9 mouse cellular contexts compared by ENCODE assay signal in genomic region chr13:99458658-99459386, GRCm38 (mm10). TPM values are rescaled to one million over a fixed set of nuclear protein-coding genes. Genes with fewer than 3 reads are reported as not detected.
DNase-seq lines count a peak whose midpoint lies in the region; ATAC-seq and TF ChIP-seq lines count a peak whose summit lies in the region.
"Had no signal": no experiment of that assay in that cellular context is flagged by ENCODE, and none has a peak within 500 bp of the region (broad histone marks: within the 10 kb centered on the region; RNA-seq: fewer than 3 reads in every experiment).

No protein-coding gene starts in this region.

- no peak overlapping the region for H3K9ac ChIP-seq in hindbrain, embryonic 14.5 days
- H3K9ac ChIP-seq in stomach, embryonic 15.5 days, result no peak overlapping the region
- no peak overlapping the region for H3K9ac ChIP-seq in liver, embryonic 12.5 days

- intact Hi-C loops in gastrocnemius, adult 2 months (cut with DNase I), result no loop called here
- intact Hi-C loops in gastrocnemius, postnatal 36 days (cut with DNase I), result no loop called here

- H3K9me3 ChIP-seq in hindbrain, embryonic 14.5 days (ENCODE audit: control insufficient read depth, low read length), result no peaks in the 10 kb centered on the region
- H3K9me3 ChIP-seq in stomach, embryonic 15.5 days, result no peaks in the 10 kb centered on the region
- H3K9me3 ChIP-seq in liver, embryonic 12.5 days (replicated peaks), result no peaks in the 10 kb centered on the region

- peak overlapping the region; percentile 77 for H3K27ac ChIP-seq in gastrocnemius, adult 2 months
- peak overlapping the region; percentile 78 for H3K27ac ChIP-seq in hindbrain, embryonic 14.5 days
- H3K27ac ChIP-seq in stomach, embryonic 15.5 days, result peak overlapping the region; percentile 16; the same call in 1 of the 2 replicates
- no peak overlapping the region for H3K27ac ChIP-seq in liver, embryonic 12.5 days

- H3K4me1 ChIP-seq in hindbrain, embryonic 14.5 days (replicated peaks; ENCODE audit: control insufficient read depth, insufficient read depth, low read length), result peaks cover 28% of the 10 kb centered on the region
- no peaks in the 10 kb centered on the region for H3K4me1 ChIP-seq in stomach, embryonic 15.5 days
- no peaks in the 10 kb centered on the region for H3K4me1 ChIP-seq in liver, embryonic 12.5 days

- H3K27me3 ChIP-seq in hindbrain, embryonic 14.5 days (ENCODE audit: control insufficient read depth, insufficient read depth, low read length), result no peaks in the 10 kb centered on the region
- no peaks in the 10 kb centered on the region for H3K27me3 ChIP-seq in stomach, embryonic 15.5 days (replicated peaks)
- no peaks in the 10 kb centered on the region for H3K27me3 ChIP-seq in liver, embryonic 12.5 days (replicated peaks)
- H3K27me3 ChIP-seq: CH12.LX had no signal

- no peak for TF ChIP-seq CTCF in gastrocnemius, adult 2 months (IDR thresholded peaks at IDR 0.05)

- H3K4me2 ChIP-seq in hindbrain, embryonic 14.5 days (replicated peaks), result no peak overlapping the region
- H3K4me2 ChIP-seq in stomach, embryonic 15.5 days, result no peak overlapping the region
- no peak overlapping the region for H3K4me2 ChIP-seq in liver, embryonic 12.5 days

- H3K4me3 ChIP-seq in gastrocnemius, adult 2 months, result no peak overlapping the region
- H3K4me3 ChIP-seq in hindbrain, embryonic 14.5 days (replicated peaks; ENCODE audit: low read length), result no peak overlapping the region
- no peak overlapping the region for H3K4me3 ChIP-seq in stomach, embryonic 15.5 days (replicated peaks)
- no peak overlapping the region for H3K4me3 ChIP-seq in liver, embryonic 12.5 days

- WGBS in hindbrain, embryonic 14.5 days, result 60% methylated on average over 12 of the region's 12 CpGs
- WGBS in stomach, embryonic 15.5 days, result 69% methylated on average over 12 of the region's 12 CpGs
- WGBS in liver, embryonic 12.5 days (ENCODE audit: insufficient replicate concordance), result 74% methylated on average over 12 of the region's 12 CpGs

- peak; percentile 55 for DNase-seq in gastrocnemius, adult 2 months
- DNase-seq in gastrocnemius, postnatal 36 days, result no peak
- peak; percentile 42 for DNase-seq in ovary, postnatal 36 days (ENCODE audit: low spot score)
- DNase-seq in ovary, postnatal 14 days (ENCODE audit: low spot score), result no peak
- DNase-seq in hindbrain, embryonic 14.5 days (ENCODE audit: low spot score), result peak; percentile 81
- DNase-seq in c-Kit-positive CD71-positive TER-119-positive erythroid progenitor cells, embryonic 14.5 days (ENCODE audit: low spot score), result no peak

- peaks cover 43% of the 10 kb centered on the region for H3K36me3 ChIP-seq in hindbrain, embryonic 14.5 days (replicated peaks; ENCODE audit: control insufficient read depth, insufficient read depth)
- no peaks in the 10 kb centered on the region for H3K36me3 ChIP-seq in stomach, embryonic 15.5 days
- no peaks in the 10 kb centered on the region for H3K36me3 ChIP-seq in liver, embryonic 12.5 days

- ATAC-seq in hindbrain, embryonic 14.5 days (ENCODE audit: low FRiP score), result peak; percentile 89
- no peak for ATAC-seq in stomach, embryonic 15.5 days (ENCODE audit: insufficient read depth, low FRiP score, low read depth)
- ATAC-seq in liver, embryonic 12.5 days, result no peak

RNA-seq across cellular contexts. Expression of gene Map1b, which starts 57.5 kb away (rescaled TPM):
- 10 to 100 TPM in 1 of 2 experiments, 1 to 10 TPM in 1; 7.7 to 13.8 TPM for total RNA-seq in gastrocnemius, adult 2 months (2021)
- 1 to 10 TPM; 8.4 to 9.5 TPM for total RNA-seq in gastrocnemius, postnatal 36 days (2021)
- polyA plus RNA-seq in hindbrain, embryonic 14.5 days (2014; fragmentation: Nextera tagmentation; extraction: Ambion mirVana), result 2,185 and 2,283 TPM in 2 replicates
- 131 and 137 TPM in 2 replicates for polyA plus RNA-seq in stomach, embryonic 15.5 days (2015; fragmentation: Nextera tagmentation; extraction: Ambion mirVana)
- 11.2 and 12.7 TPM in 2 replicates for polyA plus RNA-seq in liver, embryonic 12.5 days (2016; fragmentation: Nextera tagmentation; extraction: Ambion mirVana)

Comparison
In these comparisons a context has a peak if more than half of its experiments do, and no peak if none do; other contexts are left out.
1. DNase-seq: peak in gastrocnemius, adult 2 months (single experiment), ovary, postnatal 36 days (single experiment) and hindbrain, embryonic 14.5 days (single experiment); none in gastrocnemius, postnatal 36 days (0 of 2), ovary, postnatal 14 days (single experiment) and c-Kit-positive CD71-positive TER-119-positive erythroid progenitor cells, embryonic 14.5 days (single experiment).
2. RNA of gene Map1b, which starts 57.5 kb away (polyA plus RNA-seq): 2,185 to 2,283 TPM in hindbrain, embryonic 14.5 days; 131 to 137 TPM in stomach, embryonic 15.5 days and 11.2 to 12.7 TPM in liver, embryonic 12.5 days; every median in the first group is over 10 times any median in the second.